Mouse (Mus musculus): ENCODE results near the gene Scrn2.

Scrn2 gene

GRCm38 (mm10) chr11:97050944-97051586, 21.3 kb downstream of the Scrn2 start:
- no peak for DNase-seq (ENCODE audit: low read depth)

DNA sequence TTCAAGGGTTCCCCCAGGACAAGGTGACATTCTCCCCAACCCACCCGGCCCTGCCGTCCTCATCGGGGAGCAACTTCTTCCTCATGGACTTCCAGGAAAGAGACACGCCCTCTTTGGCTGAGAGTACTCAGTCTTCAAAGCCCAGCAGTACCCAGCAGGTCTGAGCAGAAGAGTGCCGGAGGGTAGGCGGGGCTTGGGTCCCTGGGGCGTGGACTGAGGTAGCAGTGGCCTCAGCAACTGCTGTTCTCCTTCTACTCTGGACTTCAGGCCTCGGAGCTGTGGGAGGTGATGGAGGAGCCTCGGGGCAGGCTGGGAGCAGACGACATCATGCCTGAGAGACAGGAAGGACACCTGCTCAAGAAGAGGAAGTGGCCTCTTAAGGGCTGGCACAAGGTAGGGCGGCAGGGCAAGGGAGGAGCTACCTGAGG, 22.5 kb downstream of the Scrn2 start:
- DNase-seq (ENCODE audit: low read depth) = no peak

- DNase-seq (ENCODE audit: low read depth) = no peak
These were observed 33.7 kb downstream of the Scrn2 start for GRCm38 (mm10) chr11:97063274-97063920.

GRCm38 (mm10) chr11:97063921-97064295, 34.2 kb downstream of the Scrn2 start:
- DNase-seq (ENCODE audit: low read depth) = no peak

- no peak for DNase-seq (ENCODE audit: low read depth)
These were observed 36.0 kb downstream of the Scrn2 start for GRCm38 (mm10) chr11:97065538-97066295.

- no peak for DNase-seq (ENCODE audit: low read depth)
These were observed 37.1 kb downstream of the Scrn2 start for GRCm38 (mm10) chr11:97066656-97067360.

GRCm38 (mm10) chr11:97069333-97069732, 39.6 kb downstream of the Scrn2 start:
- DNase-seq (ENCODE audit: low read depth) = no peak

DNA sequence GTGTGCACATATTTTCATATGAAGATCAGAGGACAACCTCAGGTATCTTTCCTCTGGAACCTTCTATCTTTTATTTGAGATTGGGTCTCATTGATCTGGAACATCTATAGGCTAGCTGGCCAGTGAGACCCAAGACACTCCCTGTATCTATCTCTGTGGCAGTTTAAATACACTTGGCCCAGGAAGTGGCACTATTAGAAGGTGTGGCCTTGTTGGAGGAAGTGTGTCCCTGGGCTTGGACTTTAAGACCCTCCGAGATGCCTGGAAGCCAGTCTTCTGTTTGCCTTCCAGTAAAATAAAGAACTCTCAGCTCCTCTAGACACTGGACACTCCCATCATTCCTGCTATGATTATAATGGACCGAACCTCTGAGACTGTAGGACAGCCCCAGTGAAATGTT, 40.0 kb downstream of the Scrn2 start:
- no peak for DNase-seq (ENCODE audit: low read depth)

DNA sequence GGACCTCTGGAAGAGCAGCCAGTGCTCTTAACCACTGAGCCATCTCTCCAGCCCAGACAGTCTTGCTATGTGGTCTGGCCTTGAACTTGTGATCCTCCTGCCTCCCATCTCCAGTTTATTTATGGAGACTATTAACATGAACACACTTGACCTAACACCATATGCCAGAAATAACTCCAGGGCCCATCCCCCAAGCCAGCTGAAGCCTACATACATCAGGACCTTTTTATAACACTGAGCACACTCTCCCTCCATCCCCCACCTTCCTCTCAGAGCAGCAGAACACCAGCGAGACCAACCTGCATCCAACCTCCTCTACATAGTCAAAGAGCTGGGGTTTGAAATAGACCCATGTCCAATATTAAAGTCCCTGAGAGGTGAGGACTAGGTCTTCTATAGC, 41.4 kb downstream of the Scrn2 start:
- no peak for DNase-seq (ENCODE audit: low read depth)

- DNase-seq (ENCODE audit: low read depth) = peak; percentile 23
These were observed 42.8 kb downstream of the Scrn2 start for GRCm38 (mm10) chr11:97072533-97072932.

DNA sequence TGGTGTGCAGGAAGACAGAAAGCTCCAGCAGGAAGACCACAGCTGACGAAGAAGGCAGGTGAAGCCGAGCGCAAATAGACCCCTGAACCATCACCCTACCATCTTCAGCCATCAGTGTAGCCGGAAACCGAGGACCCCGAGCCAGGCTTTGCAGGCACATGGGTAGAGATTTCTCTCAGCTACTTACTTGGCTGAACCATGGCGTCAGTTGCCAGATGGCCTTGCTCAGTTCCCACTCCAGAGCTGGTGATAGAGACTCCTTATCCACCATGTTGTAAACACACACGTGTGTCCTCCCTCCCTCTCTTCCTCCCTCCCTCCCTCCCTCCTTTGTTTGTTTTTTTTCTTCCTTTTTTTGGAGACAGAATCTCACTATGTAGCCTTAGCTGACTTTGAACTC, 44.5 kb downstream of the Scrn2 start:
- DNase-seq (ENCODE audit: low read depth) = no peak

DNA sequence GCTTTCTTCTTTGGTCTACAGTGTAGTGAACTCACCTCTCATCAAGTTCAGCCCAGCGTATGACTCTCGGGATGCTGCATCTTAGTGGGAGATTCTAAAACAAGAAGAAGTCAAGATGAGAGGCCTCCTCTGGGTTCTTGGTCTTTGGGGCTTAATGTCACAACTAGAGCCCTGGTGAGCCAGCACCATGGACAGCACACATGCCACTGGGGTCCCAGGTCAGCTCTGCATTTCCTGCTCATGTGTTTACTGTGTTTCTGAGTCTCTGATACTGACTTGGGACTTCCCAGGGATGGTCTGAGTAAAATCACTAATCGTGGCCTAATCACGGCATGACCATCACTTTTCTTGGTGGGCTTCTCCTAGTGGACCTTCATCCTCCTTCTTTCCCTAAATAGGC, 49.0 kb downstream of the Scrn2 start:
- DNase-seq (ENCODE audit: low read depth) = no peak

- DNase-seq (ENCODE audit: low read depth) = no peak
These were observed 50.6 kb downstream of the Scrn2 start for GRCm38 (mm10) chr11:97080291-97080690.

DNA sequence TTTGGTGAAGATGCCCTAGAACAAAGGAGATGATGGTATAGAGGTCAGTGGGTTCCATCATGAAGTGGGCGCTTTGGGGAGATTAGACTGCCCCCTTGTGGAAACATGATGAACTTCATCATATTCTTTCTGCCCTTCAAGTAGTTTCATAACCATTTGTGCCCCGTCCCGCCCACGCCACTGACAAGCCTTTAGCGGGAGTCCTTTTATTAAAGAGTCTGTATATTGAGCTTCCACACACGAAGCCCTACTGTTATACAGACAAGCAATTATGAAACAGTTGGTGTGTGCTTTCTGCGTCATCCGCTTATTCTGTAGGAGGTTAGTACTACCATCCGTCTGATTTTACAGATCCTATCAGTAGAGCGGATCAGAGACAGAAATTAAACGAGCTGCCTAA, 53.2 kb downstream of the Scrn2 start:
- no peak for DNase-seq (ENCODE audit: low read depth)
